Mouse (Mus musculus) myocyte (in vitro differentiated cells): Measurements from ENCODE around the gene Clasrp.

Experiments used
- CEBPB ChIP-seq: IDR thresholded peaks from 2 replicates; pipeline ENCODE4 v1.6.1; 2011; ENCODE audit warnings: mild to moderate bottlenecking, moderate library complexity; ENCODE audit not compliant: poor library complexity, insufficient read depth, severe bottlenecking
- MYOG ChIP-seq, 3 experiments: IDR thresholded peaks; one replicate each; pipeline ENCODE4 v1.6.1; 2011; ENCODE audit warnings: control low read depth in 2 of 3, low read depth in 2 of 3, mild to moderate bottlenecking in 2 of 3; ENCODE audit not compliant: insufficient read length in 2 of 3, control insufficient read depth in 1 of 3, insufficient read depth in 1 of 3
- POLR2A ChIP-seq: IDR thresholded peaks from one replicate; pipeline ENCODE4 v1.6.1; 2011; ENCODE audit warnings: low read depth, mild to moderate bottlenecking, control low read depth, moderate library complexity; ENCODE audit not compliant: insufficient read length
- USF1 ChIP-seq: IDR thresholded peaks from one replicate; pipeline ENCODE4 v1.6.1; 2011; ENCODE audit warnings: low read depth, mild to moderate bottlenecking, control low read depth, moderate library complexity

DNA sequence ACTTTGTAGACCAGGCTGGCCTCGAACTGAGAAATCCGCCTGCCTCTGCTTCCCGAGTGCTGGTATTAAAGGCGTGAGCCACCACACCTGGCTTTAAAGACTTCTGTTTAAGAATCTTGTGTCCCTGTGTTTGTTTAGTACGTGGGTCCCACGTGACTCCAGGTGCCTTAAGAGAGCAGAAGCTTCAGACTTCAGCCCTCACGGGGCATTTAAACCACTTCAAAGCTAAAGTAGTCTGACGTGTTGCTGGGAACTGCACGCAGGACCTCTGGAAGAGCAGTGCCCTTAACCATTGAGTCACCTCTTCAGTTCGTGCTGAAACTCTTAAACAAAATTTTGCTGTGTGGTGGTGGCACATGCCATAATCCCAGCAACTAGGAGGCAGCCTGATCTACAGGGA is 54.9 kb downstream of the Clasrp start:
- TF ChIP-seq POLR2A (no peak), MYOG (IDR thresholded peaks at IDR 0.05; ENCODE audit: control insufficient read depth in 1 of 3, insufficient read depth in 1 of 3, insufficient read length in 2 of 3, low read depth in 2 of 3) (no peak), USF1 (no peak), CEBPB (no peak)
